Mouse (Mus musculus): ENCODE results near the gene Tob1. TPM values are rescaled to one million over a fixed set of nuclear protein-coding genes. Genes with fewer than 3 reads are reported as not detected.
A peak's percentile ranks its signal among the peaks of the same experiment; 100 is the strongest.

The Tob1 gene
- polyA plus RNA-seq, 1 experiment from 2014 or later: 37.8 TPM

GRCm38 (mm10) chr11:94245955-94246788, 34.9 kb downstream of the Tob1 start, which contains the start of gene Wfikkn2:
Wfikkn2 (minus strand) TSS chr11:94246005.
- Histone ChIP-seq H3K4me2 (replicated peaks) (peak within 1 kb of the TSS; percentile 31), H3K27me3 (no peaks in the 10 kb centered on the region), H3K9me3 (replicated peaks) (no peaks in the 10 kb centered on the region), H3K36me3 (no peaks in the 10 kb centered on the region), H3K4me1 (peaks cover 56% of the 10 kb centered on the region), H3K4me3 (replicated peaks) (no peak within 1 kb of the TSS), H3K9ac (no peak within 1 kb of the TSS), H3K27ac (replicated peaks) (peak within 1 kb of the TSS; percentile 94)
- ATAC-seq (ENCODE audit: insufficient number of reproducible peaks, low FRiP score, low TSS enrichment, low read depth): peak; percentile 93
- 18% methylated on average over 17 of the region's 17 CpGs for WGBS

- no peaks in the 10 kb centered on the region for H3K36me3 ChIP-seq
- WGBS: 10% methylated on average over 8 of the region's 8 CpGs
- no peaks in the 10 kb centered on the region for H3K9me3 ChIP-seq (replicated peaks)
- H3K4me1 ChIP-seq: peaks cover 56% of the 10 kb centered on the region
- H3K4me2 ChIP-seq (replicated peaks): peak overlapping the region; percentile 31
- H3K27me3 ChIP-seq: no peaks in the 10 kb centered on the region
- H3K9ac ChIP-seq: no peak overlapping the region
- peak overlapping the region; percentile 94 for H3K27ac ChIP-seq (replicated peaks)
- ATAC-seq (ENCODE audit: insufficient number of reproducible peaks, low FRiP score, low TSS enrichment, low read depth): no peak; the same call in 1 of the 2 replicates
- H3K4me3 ChIP-seq (replicated peaks): no peak overlapping the region
Measured at GRCm38 (mm10) chr11:94246789-94247061, 35.5 kb downstream of the Tob1 start.

- 55% methylated on average over 9 of the region's 9 CpGs for WGBS
- Histone ChIP-seq H3K27me3 (no peaks in the 10 kb centered on the region), H3K9me3 (replicated peaks) (no peaks in the 10 kb centered on the region), H3K4me3 (replicated peaks) (no peak overlapping the region), H3K36me3 (no peaks in the 10 kb centered on the region), H3K9ac (no peak overlapping the region), H3K4me2 (replicated peaks) (no peak overlapping the region), H3K4me1 (peaks cover 7% of the 10 kb centered on the region), H3K27ac (replicated peaks) (no peak overlapping the region)
- no peak for ATAC-seq (ENCODE audit: insufficient number of reproducible peaks, low FRiP score, low TSS enrichment, low read depth)
Measured at GRCm38 (mm10) chr11:94253156-94253555, 41.9 kb downstream of the Tob1 start.

- H3K4me3 ChIP-seq (replicated peaks): no peak overlapping the region
- 80% methylated on average over 10 of the region's 10 CpGs for WGBS
- H3K9me3 ChIP-seq (replicated peaks): no peaks in the 10 kb centered on the region
- no peak overlapping the region for H3K9ac ChIP-seq
- peaks cover 7% of the 10 kb centered on the region for H3K4me1 ChIP-seq
- no peaks in the 10 kb centered on the region for H3K36me3 ChIP-seq
- no peak overlapping the region for H3K27ac ChIP-seq (replicated peaks)
- ATAC-seq (ENCODE audit: insufficient number of reproducible peaks, low FRiP score, low TSS enrichment, low read depth): no peak
- no peaks in the 10 kb centered on the region for H3K27me3 ChIP-seq
- no peak overlapping the region for H3K4me2 ChIP-seq (replicated peaks)
Measured at GRCm38 (mm10) chr11:94253691-94254090, 42.4 kb downstream of the Tob1 start.

- ATAC-seq (ENCODE audit: insufficient number of reproducible peaks, low FRiP score, low TSS enrichment, low read depth): no peak
- H3K4me2 ChIP-seq (replicated peaks): no peak overlapping the region
- no peak overlapping the region for H3K9ac ChIP-seq
- no peaks in the 10 kb centered on the region for H3K9me3 ChIP-seq (replicated peaks)
- no peaks in the 10 kb centered on the region for H3K27me3 ChIP-seq
- H3K4me3 ChIP-seq (replicated peaks): no peak overlapping the region
- H3K27ac ChIP-seq (replicated peaks): no peak overlapping the region
- H3K36me3 ChIP-seq: no peaks in the 10 kb centered on the region
- WGBS: 68% methylated on average over 5 of the region's 5 CpGs
- H3K4me1 ChIP-seq: peaks cover 7% of the 10 kb centered on the region
Measured at GRCm38 (mm10) chr11:94255733-94256132, 44.5 kb downstream of the Tob1 start.

- Histone ChIP-seq H3K27me3 (no peaks in the 10 kb centered on the region), H3K27ac (replicated peaks) (no peak overlapping the region), H3K9me3 (replicated peaks) (no peaks in the 10 kb centered on the region), H3K4me3 (replicated peaks) (no peak overlapping the region), H3K9ac (no peak overlapping the region), H3K36me3 (no peaks in the 10 kb centered on the region), H3K4me2 (replicated peaks) (no peak overlapping the region), H3K4me1 (peaks cover 7% of the 10 kb centered on the region)
- WGBS: 53% methylated on average over 14 of the region's 14 CpGs
- ATAC-seq (ENCODE audit: insufficient number of reproducible peaks, low FRiP score, low TSS enrichment, low read depth): no peak
Measured at GRCm38 (mm10) chr11:94257987-94258386, 46.7 kb downstream of the Tob1 start.

GRCm38 (mm10) chr11:94259814-94260213, 48.6 kb downstream of the Tob1 start:
- peaks cover 13% of the 10 kb centered on the region for H3K4me1 ChIP-seq
- H3K9ac ChIP-seq: no peak overlapping the region
- no peak overlapping the region for H3K27ac ChIP-seq (replicated peaks)
- ATAC-seq (ENCODE audit: insufficient number of reproducible peaks, low FRiP score, low TSS enrichment, low read depth): no peak
- no peaks in the 10 kb centered on the region for H3K27me3 ChIP-seq
- no peaks in the 10 kb centered on the region for H3K9me3 ChIP-seq (replicated peaks)
- no peak overlapping the region for H3K4me2 ChIP-seq (replicated peaks)
- no peak overlapping the region for H3K4me3 ChIP-seq (replicated peaks)
- 69% methylated on average over 4 of the region's 4 CpGs for WGBS
- H3K36me3 ChIP-seq: no peaks in the 10 kb centered on the region

- Histone ChIP-seq H3K4me2 (replicated peaks) (no peak overlapping the region), H3K27ac (replicated peaks) (no peak overlapping the region), H3K36me3 (no peaks in the 10 kb centered on the region), H3K9me3 (replicated peaks) (no peaks in the 10 kb centered on the region), H3K9ac (no peak overlapping the region), H3K4me1 (peaks cover 16% of the 10 kb centered on the region; the same call in 1 of the 2 replicates), H3K4me3 (replicated peaks) (no peak overlapping the region), H3K27me3 (no peaks in the 10 kb centered on the region)
- 73% methylated on average over 6 of the region's 6 CpGs for WGBS
- ATAC-seq (ENCODE audit: insufficient number of reproducible peaks, low FRiP score, low TSS enrichment, low read depth): no peak
Measured at GRCm38 (mm10) chr11:94261585-94262370, 50.5 kb downstream of the Tob1 start.

Other genes starting within 250 kb of the Tob1 start
- gene Gm20390, start 243.2 kb upstream of the Tob1 start, polyA plus RNA-seq (2015; fragmentation: Nextera tagmentation; extraction: Ambion mirVana): 322 TPM in 2 replicates
- 107 and 127 TPM in 2 replicates for gene Nme1, start 242.9 kb upstream of the Tob1 start, polyA plus RNA-seq (2015; fragmentation: Nextera tagmentation; extraction: Ambion mirVana)
- gene Spag9, start 215.4 kb upstream of the Tob1 start, polyA plus RNA-seq (2015; fragmentation: Nextera tagmentation; extraction: Ambion mirVana): 43.4 and 51.5 TPM in 2 replicates
- 6.5 and 6.8 TPM in 2 replicates for gene Wfikkn2, start 34.6 kb downstream of the Tob1 start, polyA plus RNA-seq (2015; fragmentation: Nextera tagmentation; extraction: Ambion mirVana)
- gene Gm21885, start 70.4 kb downstream of the Tob1 start, polyA plus RNA-seq (2015; fragmentation: Nextera tagmentation; extraction: Ambion mirVana): 0.60 TPM in 1 of 2 replicates, not detected in the other
- 106 and 112 TPM in 2 replicates for gene Luc7l3, start 110.5 kb downstream of the Tob1 start, polyA plus RNA-seq (2015; fragmentation: Nextera tagmentation; extraction: Ambion mirVana)
- gene Ankrd40, start 116.5 kb downstream of the Tob1 start, polyA plus RNA-seq (2015; fragmentation: Nextera tagmentation; extraction: Ambion mirVana): 22.9 and 24.5 TPM in 2 replicates
- 2.8 and 4.4 TPM in 2 replicates for gene Abcc3, start 181.5 kb downstream of the Tob1 start, polyA plus RNA-seq (2015; fragmentation: Nextera tagmentation; extraction: Ambion mirVana)